Mouse (Mus musculus) cerebellum, adult 9-10 months (tissue): Measurements from ENCODE around the gene Gm20481.
"Not testable (repeated sequence)": the region's sequence is repeated elsewhere in the genome, so short reads cannot be mapped to it uniquely, and the experiment has no call there.

Experiments used
- DNase-seq: peaks from one replicate; pipeline ENCODE4 v3.0.0; 2022

Gm20481 gene

GRCm38 (mm10) chr17:34969822-34970221, at the start of gene Gm20481:
TSS of gene Gm20481 (plus strand) at chr17:34969912.
- not testable (repeated sequence) for DNase-seq

- DNase-seq: no peak
Observed at GRCm38 (mm10) chr17:34922939-34923338, 46.8 kb upstream of the Gm20481 start.

DNA sequence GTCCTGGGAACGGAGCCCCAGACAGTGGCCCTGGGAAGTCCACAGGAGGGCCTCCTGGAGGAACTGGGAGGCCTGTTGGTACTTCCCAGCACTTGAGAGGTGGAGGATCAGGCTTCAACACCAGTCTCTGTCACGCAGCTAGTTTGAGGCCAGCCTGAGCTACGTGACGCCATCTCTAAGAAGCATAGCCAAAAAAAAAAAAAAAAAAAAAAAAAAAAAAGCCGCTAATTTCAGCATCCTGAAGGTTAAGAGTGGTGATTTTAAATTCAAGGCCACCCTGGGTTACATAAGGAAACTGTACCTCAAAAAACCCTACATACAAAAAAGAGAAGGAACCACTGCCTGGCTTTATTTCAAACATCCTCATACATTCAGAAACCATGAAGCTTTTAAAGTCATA, 45.5 kb upstream of the Gm20481 start:
- no peak for DNase-seq

DNA sequence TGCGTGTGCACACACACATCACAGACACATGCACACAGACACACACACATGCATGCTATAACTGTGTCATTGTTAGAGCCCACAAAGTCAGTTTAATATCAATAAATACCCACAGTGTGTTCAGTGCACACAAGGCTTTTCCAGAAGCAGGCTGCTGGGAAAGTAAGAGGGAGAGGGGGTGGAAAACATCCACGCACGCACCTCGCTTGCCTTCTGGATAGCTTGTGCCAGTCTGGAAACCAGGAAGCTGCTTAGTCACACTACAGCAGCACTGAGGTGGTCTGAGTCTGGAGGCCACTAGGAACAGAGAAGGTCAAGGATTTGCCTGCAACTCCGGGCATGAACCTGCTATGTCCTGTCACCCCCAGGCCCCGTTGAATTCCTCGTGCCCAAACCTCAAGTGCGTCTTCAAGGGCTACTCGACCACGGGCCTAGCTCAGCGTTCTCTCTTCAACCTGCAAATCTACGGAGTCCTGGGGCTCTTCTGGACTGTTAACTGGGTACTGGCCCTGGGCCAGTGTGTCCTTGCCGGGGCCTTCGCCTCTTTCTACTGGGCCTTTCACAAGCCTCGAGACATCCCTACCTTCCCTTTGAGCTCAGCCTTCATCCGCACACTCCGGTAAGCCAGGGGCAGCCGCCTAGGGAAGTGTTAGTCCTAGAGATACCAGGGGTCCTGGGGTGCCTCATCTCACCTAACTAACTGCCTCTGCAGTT, 42.2 kb upstream of the Gm20481 start:
- no peak for DNase-seq

GRCm38 (mm10) chr17:34928841-34929240, 40.9 kb upstream of the Gm20481 start:
- DNase-seq: no peak

- peak; percentile 99 for DNase-seq
Observed at GRCm38 (mm10) chr17:34931061-34931734, 38.5 kb upstream of the Gm20481 start, which contains the start of gene Neu1. TSS of gene Neu1 (plus strand) at chr17:34931253.

GRCm38 (mm10) chr17:34931735-34932098, 38.0 kb upstream of the Gm20481 start:
- peak; percentile 61 for DNase-seq

- no peak for DNase-seq
Observed at GRCm38 (mm10) chr17:34932287-34932686, 37.4 kb upstream of the Gm20481 start.

DNA sequence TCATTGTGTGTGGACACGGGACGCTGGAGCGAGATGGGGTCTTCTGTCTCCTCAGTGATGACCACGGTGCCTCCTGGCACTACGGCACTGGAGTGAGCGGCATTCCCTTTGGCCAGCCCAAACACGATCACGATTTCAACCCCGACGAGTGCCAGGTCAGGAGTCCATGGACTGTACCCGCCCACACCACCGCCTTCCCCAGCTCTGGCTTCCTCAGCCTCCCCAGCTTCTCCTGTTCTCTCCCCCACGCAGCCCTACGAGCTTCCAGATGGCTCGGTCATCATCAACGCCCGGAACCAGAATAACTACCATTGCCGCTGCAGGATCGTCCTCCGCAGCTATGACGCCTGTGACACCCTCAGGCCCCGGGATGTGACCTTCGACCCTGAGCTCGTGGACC, 35.7 kb upstream of the Gm20481 start:
- no peak for DNase-seq

GRCm38 (mm10) chr17:34934830-34935229, 34.9 kb upstream of the Gm20481 start:
- DNase-seq: no peak

DNA sequence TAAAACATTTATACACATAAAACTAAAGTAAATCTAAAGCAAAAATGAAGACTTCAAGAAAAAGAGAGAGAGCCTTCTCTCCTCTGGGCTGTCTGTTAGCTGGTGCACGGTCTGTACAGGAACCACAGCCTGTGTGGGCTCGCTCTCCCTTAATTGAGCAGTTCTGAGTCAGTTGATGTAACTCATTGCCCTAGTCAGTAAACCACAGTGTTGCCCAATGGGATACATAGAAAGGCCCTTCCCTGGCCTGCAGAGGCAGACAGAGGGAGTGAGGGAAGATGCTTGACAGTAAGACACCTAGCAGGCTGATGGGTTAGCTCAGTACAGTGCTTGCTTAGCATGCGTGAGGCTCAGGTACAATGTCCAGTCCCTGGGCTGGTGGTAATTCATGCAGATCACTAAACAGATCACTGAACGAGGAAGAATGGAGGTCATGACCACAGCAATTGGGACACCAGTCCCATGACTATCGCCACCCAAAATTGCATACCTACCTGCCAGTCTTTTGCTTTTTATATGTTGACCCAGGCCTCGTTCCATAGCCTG, 31.7 kb upstream of the Gm20481 start:
- no peak for DNase-seq

DNA sequence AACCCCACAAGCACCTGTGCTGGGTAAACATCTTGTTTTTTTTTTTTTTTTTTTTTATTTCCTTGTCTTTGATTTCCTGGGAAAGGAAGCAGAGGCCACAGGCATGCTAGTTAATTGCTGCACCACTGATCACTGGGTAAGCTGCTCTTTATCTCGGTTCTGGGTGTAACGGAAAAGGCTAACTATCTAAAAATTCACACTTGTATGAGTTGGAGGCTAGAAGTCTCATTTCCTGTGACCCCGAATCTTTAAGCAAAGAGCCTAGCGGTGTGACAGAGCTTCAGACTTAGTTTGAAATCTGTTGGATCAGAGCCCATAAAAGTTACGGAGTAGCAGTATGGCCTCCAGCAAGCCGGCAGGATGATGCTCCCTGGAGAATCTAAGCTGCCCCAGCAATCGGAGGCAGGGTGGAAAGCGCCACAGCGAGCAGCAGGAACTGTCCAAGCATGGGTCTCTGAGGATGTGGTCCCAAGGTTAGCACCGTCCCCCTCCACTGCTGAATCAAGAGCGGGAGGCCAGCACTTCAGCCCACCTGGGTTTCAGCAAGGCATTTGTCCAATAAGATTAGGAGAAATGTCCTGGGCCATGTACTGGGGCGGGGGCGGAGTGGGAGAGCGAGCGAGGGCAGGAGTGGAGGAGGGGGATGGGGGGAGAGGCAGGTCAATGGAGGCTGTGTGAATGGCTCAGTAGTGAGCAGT, 28.2 kb upstream of the Gm20481 start:
- DNase-seq: no peak

DNA sequence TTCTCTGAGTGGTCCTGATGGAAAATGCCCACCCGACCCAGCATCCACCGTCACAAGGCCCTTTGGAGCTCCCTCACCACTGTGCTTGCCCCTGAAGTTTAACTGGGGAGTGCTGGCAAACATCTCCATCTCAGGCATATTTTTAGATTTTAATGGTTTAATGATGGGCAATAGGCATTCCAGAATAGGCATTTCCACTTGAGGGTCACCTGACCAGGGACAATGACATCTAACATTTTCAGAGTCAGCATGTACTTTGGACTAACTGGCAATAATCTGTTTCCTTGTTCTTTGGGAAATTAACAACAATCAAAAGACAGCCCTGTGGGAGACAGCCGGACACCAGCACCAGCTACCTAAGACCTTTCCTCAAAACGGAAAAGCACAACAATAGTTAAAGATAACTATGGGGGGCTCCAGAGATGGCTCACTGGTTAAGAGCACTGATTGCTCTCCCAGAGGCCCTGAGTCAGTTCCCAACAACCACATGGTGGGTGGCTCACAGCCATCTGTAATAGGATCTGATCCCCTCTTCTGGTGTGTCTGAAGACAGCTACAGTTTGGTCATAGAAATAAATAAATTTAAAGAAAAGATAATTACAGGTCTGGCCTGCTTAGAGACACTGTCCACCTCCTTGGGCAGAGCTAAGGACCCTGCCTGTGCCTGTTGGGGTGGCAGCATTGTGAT, 26.4 kb upstream of the Gm20481 start:
- no peak for DNase-seq

DNA sequence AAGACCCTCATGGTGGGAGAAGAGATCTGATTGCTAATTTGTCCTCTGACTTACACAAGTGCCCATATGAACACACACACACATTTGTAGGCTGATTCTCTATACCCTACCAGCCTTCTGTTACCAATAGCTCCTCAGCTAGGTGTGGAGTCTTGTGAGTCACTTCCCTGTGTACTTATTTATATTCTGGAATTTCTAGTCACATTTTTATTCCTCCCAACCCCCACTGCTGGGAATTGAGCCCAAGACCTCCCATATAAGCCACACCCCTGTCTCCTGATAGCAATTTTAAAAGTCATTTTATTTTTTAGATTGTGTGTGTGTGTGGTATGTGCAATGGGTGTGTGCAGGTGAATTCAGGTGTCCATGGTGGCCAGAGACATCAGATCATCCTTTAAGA, 25.4 kb upstream of the Gm20481 start:
- DNase-seq: no peak

DNA sequence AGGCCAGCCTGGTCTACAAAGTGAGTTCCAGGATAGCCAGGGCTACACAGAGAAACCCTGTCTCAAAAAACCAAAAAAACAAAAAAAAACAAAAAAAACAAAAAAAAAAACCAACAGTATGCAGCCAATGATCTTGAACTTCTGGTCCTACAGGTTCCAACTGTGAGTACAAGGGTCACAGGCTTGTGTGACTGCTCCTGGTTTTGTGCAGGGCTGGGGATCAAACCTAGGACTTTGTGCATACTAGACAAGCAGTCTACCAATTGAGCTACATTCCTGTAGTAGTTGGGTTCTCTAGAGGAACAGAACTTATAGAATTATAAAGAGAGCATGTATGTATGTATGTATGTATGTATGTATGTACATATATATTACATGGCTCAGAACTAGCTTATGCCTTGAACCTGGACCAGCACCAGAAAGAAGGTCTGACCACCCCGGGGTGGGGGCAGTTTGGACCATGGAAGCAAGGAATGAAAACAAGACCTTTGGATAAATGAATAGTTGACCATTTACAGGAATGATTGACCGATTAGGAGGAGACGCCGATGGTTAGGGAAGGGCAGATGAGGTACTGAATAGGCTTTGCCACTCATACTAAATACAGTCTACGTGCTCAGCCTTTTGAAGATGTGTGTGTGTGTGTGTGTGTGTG, 23.1 kb upstream of the Gm20481 start:
- no peak for DNase-seq

- no peak for DNase-seq
Observed at GRCm38 (mm10) chr17:34947606-34948005, 22.1 kb upstream of the Gm20481 start.

DNA sequence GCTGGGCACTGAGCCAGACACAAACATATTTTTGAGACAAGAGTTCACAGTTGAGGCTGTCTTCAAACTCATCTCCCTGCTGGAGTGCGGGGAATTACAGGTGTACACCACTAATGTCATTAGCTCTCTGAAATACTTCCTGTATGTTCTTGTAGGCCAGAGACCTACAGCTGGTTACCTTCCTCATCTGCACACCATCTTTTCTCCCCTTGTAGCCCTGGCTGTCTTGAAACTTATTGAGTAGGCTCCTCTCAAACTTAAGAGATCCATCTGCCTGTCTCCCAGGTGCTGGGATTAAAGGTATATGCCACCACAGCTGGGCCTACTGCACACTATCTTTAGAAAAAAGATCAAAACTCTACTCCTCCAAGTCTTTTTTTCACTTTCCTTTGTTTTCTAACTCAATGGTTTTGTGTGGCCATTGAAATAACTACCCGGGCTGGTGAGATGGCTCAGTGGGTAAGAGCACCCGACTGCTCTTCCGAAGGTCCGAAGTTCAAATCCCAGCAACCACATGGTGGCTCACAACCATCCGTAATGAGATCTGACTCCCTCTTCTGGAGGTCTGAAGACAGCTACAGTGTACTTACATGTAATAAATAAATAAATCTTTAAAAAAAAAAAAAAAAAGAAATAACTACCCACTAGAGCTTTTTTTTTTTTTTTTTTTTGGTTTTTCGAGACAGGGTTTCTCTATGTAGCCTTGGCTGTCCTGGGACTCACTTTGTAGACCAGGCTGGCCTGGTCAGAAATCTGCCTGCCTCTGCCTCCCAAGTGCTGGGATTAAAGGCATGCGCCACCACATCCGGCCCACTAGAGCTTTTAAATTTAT, 20.8 kb upstream of the Gm20481 start:
- DNase-seq: not testable (repeated sequence)

- no peak for DNase-seq
Observed at GRCm38 (mm10) chr17:34949553-34949969, 20.2 kb upstream of the Gm20481 start.

DNA sequence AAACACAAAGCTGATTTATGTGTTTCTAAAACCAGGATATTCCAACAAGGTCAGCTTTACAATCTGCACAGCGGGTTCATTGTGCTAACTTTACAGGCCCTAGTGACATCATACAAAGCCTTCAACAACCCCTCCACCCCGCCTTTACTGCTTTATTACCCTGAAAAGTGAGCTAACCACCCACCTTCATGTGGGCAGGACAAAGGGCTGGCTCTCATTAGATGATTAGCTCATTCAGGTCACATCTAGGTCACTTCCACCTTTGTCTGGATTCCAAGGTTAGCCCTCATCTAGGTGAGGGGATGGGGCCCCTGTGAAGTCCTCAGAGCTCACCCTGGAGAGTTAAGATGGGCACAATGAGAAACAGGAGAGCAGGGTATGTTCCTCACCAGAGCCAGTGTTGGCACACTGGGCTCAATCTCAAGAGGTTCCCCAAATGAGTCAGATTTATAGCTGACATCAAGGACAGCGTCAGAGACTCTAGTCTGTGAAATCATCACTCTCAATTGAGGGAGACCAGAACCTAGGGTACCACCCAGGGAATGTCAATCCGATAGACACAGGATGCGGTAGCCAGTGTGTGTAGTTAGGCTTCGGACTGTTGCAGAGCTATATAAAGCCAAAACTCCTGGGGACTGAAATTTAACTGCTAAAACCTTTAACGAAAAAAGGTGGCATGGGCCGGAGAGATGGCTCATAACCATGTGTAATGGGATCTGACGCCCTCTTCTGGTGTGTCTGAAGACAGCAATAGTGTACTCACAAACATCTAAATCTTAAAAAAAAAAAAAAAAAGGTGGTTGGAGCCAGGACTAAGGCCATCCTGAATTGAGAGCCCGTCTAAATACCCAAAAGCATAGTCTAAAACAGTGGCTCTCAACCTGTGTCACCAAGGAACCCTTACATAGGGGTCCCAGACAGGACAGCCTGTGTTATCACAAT, 18.9 kb upstream of the Gm20481 start:
- no peak for DNase-seq

DNA sequence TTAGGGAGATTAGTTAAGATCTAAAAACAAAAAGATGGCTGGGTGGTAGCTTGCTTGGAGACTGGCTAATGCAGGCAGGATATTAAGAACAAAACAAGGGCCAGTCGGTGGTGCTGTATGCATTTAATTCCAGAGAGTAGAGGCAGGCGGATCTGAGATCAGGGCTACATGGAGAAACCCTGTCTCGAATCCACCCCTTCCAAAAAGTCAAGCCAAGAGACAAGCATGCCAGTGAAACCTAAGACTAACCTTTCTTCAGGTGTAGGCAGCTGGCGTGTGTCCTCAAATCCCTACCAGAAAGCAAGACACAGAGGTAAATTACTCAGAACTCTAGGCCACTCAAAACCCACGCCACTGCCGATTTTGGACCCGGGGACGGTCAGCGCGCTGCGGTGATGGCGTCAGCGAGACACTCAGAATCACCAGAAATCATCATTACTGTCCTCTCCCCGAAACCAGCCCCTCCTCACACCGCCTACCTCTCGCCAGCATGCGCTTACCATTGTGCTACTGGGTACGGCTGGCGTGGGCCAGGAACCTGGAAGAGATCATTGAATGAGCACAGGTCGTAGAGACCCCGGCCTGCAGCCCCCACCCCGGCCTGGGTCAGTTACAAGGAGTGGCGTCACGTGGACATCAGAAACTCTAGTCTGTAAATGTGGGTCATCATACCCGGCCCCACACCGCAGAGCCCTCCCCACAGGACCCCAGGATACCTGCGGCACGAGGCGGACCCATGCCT, 17.9 kb upstream of the Gm20481 start:
- DNase-seq: peak; percentile 80
